Mouse (Mus musculus): ENCODE results near the gene Lce1b. TPM values are rescaled to one million over a fixed set of nuclear protein-coding genes. Genes with fewer than 3 reads are reported as not detected.

Gene Lce1b
- polyA plus RNA-seq, 1 experiment from 2014 or later = not detected

GRCm38 (mm10) chr3:92637745-92638652 lies 18.7 kb downstream of the Lce1b start:
- no peaks in the 10 kb centered on the region for H3K4me1 ChIP-seq (ENCODE audit: control insufficient read depth, insufficient read depth, low read depth, low read length)
- no peak overlapping the region for H3K9ac ChIP-seq (ENCODE audit: low read depth, low read length)
- WGBS = 27% methylated on average over 1 of the region's 1 CpGs
- H3K36me3 ChIP-seq (ENCODE audit: control insufficient read depth, insufficient read depth, low read length) = no peaks in the 10 kb centered on the region
- H3K27me3 ChIP-seq (replicated peaks; ENCODE audit: control insufficient read depth, insufficient read depth, low read length) = no peaks in the 10 kb centered on the region
- no peak overlapping the region for H3K4me3 ChIP-seq (ENCODE audit: low read length)
- H3K4me2 ChIP-seq (ENCODE audit: low read length) = no peak overlapping the region
- H3K27ac ChIP-seq (ENCODE audit: low read depth, low read length) = no peak overlapping the region
- H3K9me3 ChIP-seq (ENCODE audit: control insufficient read depth, low read length) = no peaks in the 10 kb centered on the region
- ATAC-seq = peak; percentile 74

- Histone ChIP-seq H3K27me3 (replicated peaks; ENCODE audit: control insufficient read depth, insufficient read depth, low read length) (no peaks in the 10 kb centered on the region), H3K36me3 (ENCODE audit: control insufficient read depth, insufficient read depth, low read length) (no peaks in the 10 kb centered on the region), H3K4me3 (ENCODE audit: low read length) (no peak within 1 kb of the TSS), H3K9me3 (ENCODE audit: control insufficient read depth, low read length) (no peaks in the 10 kb centered on the region), H3K4me1 (ENCODE audit: control insufficient read depth, insufficient read depth, low read depth, low read length) (no peaks in the 10 kb centered on the region), H3K4me2 (ENCODE audit: low read length) (no peak within 1 kb of the TSS), H3K9ac (ENCODE audit: low read depth, low read length) (no peak within 1 kb of the TSS), H3K27ac (ENCODE audit: low read depth, low read length) (no peak within 1 kb of the TSS)
- WGBS = 83% methylated on average over 2 of the region's 2 CpGs
- ATAC-seq = no peak
Observed at GRCm38 (mm10) chr3:92621560-92621959, 35.2 kb downstream of the Lce1b start, which contains the start of gene Lce6a. Gene Lce6a, minus strand, starts transcription at chr3:92621660.

- 81% methylated on average over 1 of the region's 1 CpGs for WGBS
- Histone ChIP-seq H3K4me1 (ENCODE audit: control insufficient read depth, insufficient read depth, low read depth, low read length) (no peaks in the 10 kb centered on the region), H3K4me2 (ENCODE audit: low read length) (no peak overlapping the region), H3K36me3 (ENCODE audit: control insufficient read depth, insufficient read depth, low read length) (no peaks in the 10 kb centered on the region), H3K9me3 (ENCODE audit: control insufficient read depth, low read length) (no peaks in the 10 kb centered on the region), H3K4me3 (ENCODE audit: low read length) (no peak overlapping the region), H3K27me3 (replicated peaks; ENCODE audit: control insufficient read depth, insufficient read depth, low read length) (no peaks in the 10 kb centered on the region), H3K9ac (ENCODE audit: low read depth, low read length) (no peak overlapping the region), H3K27ac (ENCODE audit: low read depth, low read length) (no peak overlapping the region)
- ATAC-seq = no peak
Observed at GRCm38 (mm10) chr3:92609804-92610203, 46.9 kb downstream of the Lce1b start.

GRCm38 (mm10) chr3:92607392-92607791 lies 49.3 kb downstream of the Lce1b start, which contains the start of gene 2210017I01Rik:
Gene 2210017I01Rik, minus strand, starts transcription at chr3:92607492.
- no peak for ATAC-seq
- no peak within 1 kb of the TSS for H3K9ac ChIP-seq (ENCODE audit: low read depth, low read length)
- H3K9me3 ChIP-seq (ENCODE audit: control insufficient read depth, low read length) = no peaks in the 10 kb centered on the region
- no peak within 1 kb of the TSS for H3K4me3 ChIP-seq (ENCODE audit: low read length)
- H3K4me2 ChIP-seq (ENCODE audit: low read length) = no peak within 1 kb of the TSS
- no peaks in the 10 kb centered on the region for H3K4me1 ChIP-seq (ENCODE audit: control insufficient read depth, insufficient read depth, low read depth, low read length)
- no peak within 1 kb of the TSS for H3K27ac ChIP-seq (ENCODE audit: low read depth, low read length)
- H3K27me3 ChIP-seq (replicated peaks; ENCODE audit: control insufficient read depth, insufficient read depth, low read length) = no peaks in the 10 kb centered on the region
- no peaks in the 10 kb centered on the region for H3K36me3 ChIP-seq (ENCODE audit: control insufficient read depth, insufficient read depth, low read length)

Other genes starting within 250 kb of the Lce1b start
- gene Sprr2i, start 248.9 kb downstream of the Lce1b start, polyA plus RNA-seq (2015; fragmentation: Nextera tagmentation; extraction: Ambion mirVana) = not detected in 2 replicates
- not detected in 2 replicates for gene Sprr2j-ps, start 238.8 kb downstream of the Lce1b start, polyA plus RNA-seq (2015; fragmentation: Nextera tagmentation; extraction: Ambion mirVana)
- gene Gm9774, start 227.5 kb downstream of the Lce1b start, polyA plus RNA-seq (2015; fragmentation: Nextera tagmentation; extraction: Ambion mirVana) = 6.1 and 18.1 TPM in 2 replicates
- not detected in 2 replicates for gene Sprr2k, start 224.3 kb downstream of the Lce1b start, polyA plus RNA-seq (2015; fragmentation: Nextera tagmentation; extraction: Ambion mirVana)
- gene Sprr1b, start 218.1 kb downstream of the Lce1b start, polyA plus RNA-seq (2015; fragmentation: Nextera tagmentation; extraction: Ambion mirVana) = not detected in 2 replicates
- gene Sprr3, start 198.2 kb downstream of the Lce1b start, polyA plus RNA-seq (2015; fragmentation: Nextera tagmentation; extraction: Ambion mirVana) = not detected in 2 replicates
- 0.20 and 0.59 TPM in 2 replicates for gene Sprr1a, start 171.0 kb downstream of the Lce1b start, polyA plus RNA-seq (2015; fragmentation: Nextera tagmentation; extraction: Ambion mirVana)
- not detected in 2 replicates for gene Sprr4, start 156.4 kb downstream of the Lce1b start, polyA plus RNA-seq (2015; fragmentation: Nextera tagmentation; extraction: Ambion mirVana)
- gene 2310046K23Rik, start 122.4 kb downstream of the Lce1b start, polyA plus RNA-seq (2015; fragmentation: Nextera tagmentation; extraction: Ambion mirVana) = not detected in 2 replicates
- gene Ivl, start 83.2 kb downstream of the Lce1b start, polyA plus RNA-seq (2015; fragmentation: Nextera tagmentation; extraction: Ambion mirVana) = not detected in 2 replicates
- not detected in 2 replicates for gene Smcp, start 67.9 kb downstream of the Lce1b start, polyA plus RNA-seq (2015; fragmentation: Nextera tagmentation; extraction: Ambion mirVana)
- not detected in 2 replicates for gene 2210017I01Rik, start 49.4 kb downstream of the Lce1b start, polyA plus RNA-seq (2015; fragmentation: Nextera tagmentation; extraction: Ambion mirVana)
- not detected in 2 replicates for gene Lce6a, start 35.3 kb downstream of the Lce1b start, polyA plus RNA-seq (2015; fragmentation: Nextera tagmentation; extraction: Ambion mirVana)
- not detected in 2 replicates for gene Lce1a1, start 8.6 kb downstream of the Lce1b start, polyA plus RNA-seq (2015; fragmentation: Nextera tagmentation; extraction: Ambion mirVana)
- gene Lce1a2, start 13.4 kb upstream of the Lce1b start, polyA plus RNA-seq (2015; fragmentation: Nextera tagmentation; extraction: Ambion mirVana) = not detected in 2 replicates
- gene Lce1c, start 22.3 kb upstream of the Lce1b start, polyA plus RNA-seq (2015; fragmentation: Nextera tagmentation; extraction: Ambion mirVana) = not detected in 2 replicates
- gene Lce1d, start 30.3 kb upstream of the Lce1b start, polyA plus RNA-seq (2015; fragmentation: Nextera tagmentation; extraction: Ambion mirVana) = not detected in 2 replicates
- not detected in 2 replicates for gene Lce1e, start 52.1 kb upstream of the Lce1b start, polyA plus RNA-seq (2015; fragmentation: Nextera tagmentation; extraction: Ambion mirVana)
- gene Lce1f, start 63.4 kb upstream of the Lce1b start, polyA plus RNA-seq (2015; fragmentation: Nextera tagmentation; extraction: Ambion mirVana) = not detected in 2 replicates
- gene Gm38119, start 82.2 kb upstream of the Lce1b start, polyA plus RNA-seq (2015; fragmentation: Nextera tagmentation; extraction: Ambion mirVana) = not detected in 2 replicates
- gene Lce1g, start 95.4 kb upstream of the Lce1b start, polyA plus RNA-seq (2015; fragmentation: Nextera tagmentation; extraction: Ambion mirVana) = not detected in 2 replicates
- not detected in 2 replicates for gene Lce1h, start 108.1 kb upstream of the Lce1b start, polyA plus RNA-seq (2015; fragmentation: Nextera tagmentation; extraction: Ambion mirVana)
- not detected in 2 replicates for gene Lce1i, start 122.0 kb upstream of the Lce1b start, polyA plus RNA-seq (2015; fragmentation: Nextera tagmentation; extraction: Ambion mirVana)
- not detected in 2 replicates for gene Lce1j, start 133.6 kb upstream of the Lce1b start, polyA plus RNA-seq (2015; fragmentation: Nextera tagmentation; extraction: Ambion mirVana)
- gene Lce1k, start 151.0 kb upstream of the Lce1b start, polyA plus RNA-seq (2015; fragmentation: Nextera tagmentation; extraction: Ambion mirVana) = not detected in 2 replicates
- gene Kprp, start 170.3 kb upstream of the Lce1b start, polyA plus RNA-seq (2015; fragmentation: Nextera tagmentation; extraction: Ambion mirVana) = not detected in 2 replicates
- not detected in 2 replicates for gene Lce1l, start 194.4 kb upstream of the Lce1b start, polyA plus RNA-seq (2015; fragmentation: Nextera tagmentation; extraction: Ambion mirVana)
- not detected in 2 replicates for gene 2310050C09Rik, start 213.3 kb upstream of the Lce1b start, polyA plus RNA-seq (2015; fragmentation: Nextera tagmentation; extraction: Ambion mirVana)